ENCODE assay signal across 17 mouse cellular contexts in genomic region chr12:79173721-79174120, GRCm38 (mm10). TPM values are rescaled to one million over a fixed set of nuclear protein-coding genes. Genes with fewer than 3 reads are reported as not detected.
DNase-seq lines count a peak whose midpoint lies in the region; ATAC-seq and TF ChIP-seq lines count a peak whose summit lies in the region.
"Had no signal": no experiment of that assay in that cellular context is flagged by ENCODE, and none has a peak within 500 bp of the region (broad histone marks: within the 10 kb centered on the region; RNA-seq: fewer than 3 reads in every experiment).

No protein-coding gene starts in this region.

- no peak for TF ChIP-seq EP300 in heart, adult 2 months (IDR thresholded peaks at IDR 0.05; ENCODE audit: insufficient read depth, low read depth, low read length)

- no peaks in the 10 kb centered on the region for H3K9me3 ChIP-seq in liver, embryonic 16.5 days (replicated peaks; ENCODE audit: control insufficient read depth, low read length)
- H3K9me3 ChIP-seq: forebrain, embryonic 15.5 days; midbrain, embryonic 12.5 days; neural tube, embryonic 15.5 days had no signal

- no peak for ATAC-seq in Patski
- no peak for ATAC-seq in liver, embryonic 16.5 days (ENCODE audit: low read depth)
- ATAC-seq: forebrain, embryonic 15.5 days; hindbrain, embryonic 16.5 days had no signal

- CTCF ChIA-PET in Patski (lab: Charles Lee), result no interaction called here

- H3K27ac ChIP-seq in heart, adult 2 months, result no peak overlapping the region
- H3K27ac ChIP-seq in liver, embryonic 16.5 days (ENCODE audit: low read length), result peak overlapping the region; percentile 71
- H3K27ac ChIP-seq: forebrain, embryonic 15.5 days; midbrain, embryonic 12.5 days; neural tube, embryonic 15.5 days had no signal

- in situ Hi-C loops in Patski (cut with MboI; ENCODE audit: low pct_unique_long_range_greater_than_20kb), result no loop called here

- no peak for TF ChIP-seq POLR2A in heart, adult 2 months (IDR thresholded peaks at IDR 0.05; ENCODE audit: insufficient read depth, low read depth, low read length)

- intact Hi-C loops in heart, adult 2 months (cut with DNase I), result no loop called here
- intact Hi-C loops in heart, postnatal 36 days (cut with DNase I), result loop anchor here (10.0 kb wide), 1 partner anchor 1471 kb away; the partner anchor contains the start of genes Erh and Slc39a9

- 58% methylated on average over 5 of the region's 5 CpGs for WGBS in heart, adult 2 months
- 21% methylated on average over 5 of the region's 5 CpGs for WGBS in liver, embryonic 16.5 days (ENCODE audit: insufficient replicate concordance)

- peaks cover 3% of the 10 kb centered on the region for H3K4me1 ChIP-seq in heart, adult 2 months (ENCODE audit: control insufficient read depth, insufficient read depth, low read length)
- peaks cover 18% of the 10 kb centered on the region for H3K4me1 ChIP-seq in liver, embryonic 16.5 days (ENCODE audit: control insufficient read depth, low read depth, low read length)

- peaks cover 4% of the 10 kb centered on the region; the same call in 1 of the 2 replicates for H3K79me2 ChIP-seq in heart, adult 2 months (replicated peaks; ENCODE audit: control insufficient read depth, insufficient read depth, low read length)

- H3K36me3 ChIP-seq in heart, adult 2 months (ENCODE audit: control insufficient read depth, insufficient read depth, low read length), result peaks cover 8% of the 10 kb centered on the region
- peaks cover 6% of the 10 kb centered on the region for H3K36me3 ChIP-seq in liver, embryonic 16.5 days (ENCODE audit: control insufficient read depth, insufficient read depth)

- H3K4me3 ChIP-seq in heart, adult 2 months, result no peak overlapping the region
- H3K4me3 ChIP-seq in liver, embryonic 16.5 days (ENCODE audit: low read depth, low read length), result no peak overlapping the region
- H3K4me3 ChIP-seq: forebrain, embryonic 15.5 days; midbrain, embryonic 12.5 days had no signal

- H3K9ac ChIP-seq in heart, adult 2 months (ENCODE audit: low read depth, low read length), result no peak overlapping the region
- no peak overlapping the region for H3K9ac ChIP-seq in liver, embryonic 16.5 days (ENCODE audit: low read depth, low read length)
- H3K9ac ChIP-seq: forebrain, embryonic 15.5 days; midbrain, embryonic 12.5 days; neural tube, embryonic 15.5 days had no signal

- POLR2A ChIA-PET in Patski (lab: Charles Lee), result no interaction called here

- H3K27me3 ChIP-seq in heart, adult 2 months (ENCODE audit: control insufficient read depth, insufficient read depth, low read length), result no peaks in the 10 kb centered on the region
- H3K27me3 ChIP-seq in Patski, result no peaks in the 10 kb centered on the region
- H3K27me3 ChIP-seq in liver, embryonic 16.5 days (ENCODE audit: control insufficient read depth, insufficient read depth, low read depth, low read length), result no peaks in the 10 kb centered on the region
- H3K27me3 ChIP-seq: forebrain, embryonic 15.5 days; midbrain, embryonic 12.5 days; neural tube, embryonic 15.5 days had no signal

- TF ChIP-seq CTCF in heart, adult 2 months (IDR thresholded peaks at IDR 0.05), result peak; percentile 16; the same call in 1 of the 2 replicates
- TF ChIP-seq CTCF in Patski (IDR thresholded peaks at IDR 0.05), result peak; percentile 15

- DNase-seq in heart, adult 2 months, result no peak
- DNase-seq in heart, postnatal 36 days, result no peak
- DNase-seq in Patski (ENCODE audit: low read depth, low spot score), result no peak
- DNase-seq in cerebellum, postnatal 14 days, result peak; percentile 23 to 40
- DNase-seq in embryo, embryonic 10 days (ENCODE audit: low spot score), result no peak
- no peak for DNase-seq in T-cell, adult 2 months (ENCODE audit: low spot score)
- DNase-seq: adrenal gland, postnatal 10 days; embryo, embryonic 11 days; kidney, adult 9 months; thymus, postnatal 36 days had no signal

- H3K4me2 ChIP-seq in liver, embryonic 16.5 days (ENCODE audit: low read depth, low read length), result peak overlapping the region; percentile 33; the same call in 1 of the 2 replicates
- H3K4me2 ChIP-seq: forebrain, embryonic 15.5 days had no signal

RNA-seq across cellular contexts. Expression of gene Vti1b, which starts 1.3 kb away (rescaled TPM):
- 100 to 1,000 TPM; 100 to 103 TPM for total RNA-seq in heart, adult 2 months (2021)
- 37.3 and 47.7 TPM in 2 replicates for polyA plus RNA-seq in heart, adult 2 months (2012; rRNA removed)
- total RNA-seq in heart, postnatal 36 days (2021), result 10 to 100 TPM; 84.1 to 92.4 TPM
- polyA plus RNA-seq in Patski (2021), result 116 TPM
- 30.6 and 32.5 TPM in 2 replicates for polyA plus RNA-seq in liver, embryonic 16.5 days (2015; fragmentation: Nextera tagmentation; extraction: Ambion mirVana)

RNA-seq across cellular contexts. Expression of gene Rdh11, which starts 18.4 kb away (rescaled TPM):
- 1 to 10 TPM; 2.3 to 3.2 TPM for total RNA-seq in heart, adult 2 months (2021)
- 1.6 and 4.2 TPM in 2 replicates for polyA plus RNA-seq in heart, adult 2 months (2012; rRNA removed)
- total RNA-seq in heart, postnatal 36 days (2021), result 1 to 10 TPM; 3.3 to 3.5 TPM
- 31.4 TPM for polyA plus RNA-seq in Patski (2021)
- polyA plus RNA-seq in liver, embryonic 16.5 days (2015; fragmentation: Nextera tagmentation; extraction: Ambion mirVana), result 23.2 and 24.7 TPM in 2 replicates

RNA-seq across cellular contexts. Expression of gene Rdh12, which starts 35.0 kb away (rescaled TPM):
- under 1 TPM in 1 of 2 experiments, not detected in 1; 0.37 TPM for total RNA-seq in heart, adult 2 months (2021)
- 0.67 and 0.72 TPM in 2 replicates for polyA plus RNA-seq in heart, adult 2 months (2012; rRNA removed)
- total RNA-seq in heart, postnatal 36 days (2021), result not detected
- 1.8 TPM for polyA plus RNA-seq in Patski (2021)
- 1.5 and 2.0 TPM in 2 replicates for polyA plus RNA-seq in liver, embryonic 16.5 days (2015; fragmentation: Nextera tagmentation; extraction: Ambion mirVana)
- total RNA-seq: gastrocnemius, adult 8-10 months had no signal

RNA-seq across cellular contexts. Expression of gene Arg2, which starts 43.1 kb away (rescaled TPM):
- not detected for total RNA-seq in heart, adult 2 months (2021)
- polyA plus RNA-seq in heart, adult 2 months (2012; rRNA removed), result 0.16 TPM in 1 of 2 replicates, not detected in the other
- not detected for total RNA-seq in heart, postnatal 36 days (2021)
- polyA plus RNA-seq in Patski (2021), result 20.4 TPM
- polyA plus RNA-seq in liver, embryonic 16.5 days (2015; fragmentation: Nextera tagmentation; extraction: Ambion mirVana), result 0.28 and 0.38 TPM in 2 replicates
- total RNA-seq: gastrocnemius, adult 8-10 months; heart, postnatal 10 days had no signal

Comparison
In these comparisons a context has a peak if more than half of its experiments do, and no peak if none do; other contexts are left out.
1. DNase-seq: peak in cerebellum, postnatal 14 days (2 of 2); none in heart, adult 2 months (0 of 2), heart, postnatal 36 days (0 of 2), Patski (single experiment), embryo, embryonic 10 days (single experiment) and T-cell, adult 2 months (single experiment).